15 mouse cellular contexts compared by ENCODE assay signal in genomic region chr4:150712856-150713255, GRCm38 (mm10).
DNase-seq lines count a peak whose midpoint lies in the region; ATAC-seq and TF ChIP-seq lines count a peak whose summit lies in the region.
"Had no signal": no experiment of that assay in that cellular context is flagged by ENCODE, and none has a peak within 500 bp of the region (broad histone marks: within the 10 kb centered on the region; RNA-seq: fewer than 3 reads in every experiment).

No protein-coding gene starts in this region.

- no peak overlapping the region for H3K4me3 ChIP-seq in heart, adult 2 months
- no peak overlapping the region for H3K4me3 ChIP-seq in heart, embryonic 12.5 days
- H3K4me3 ChIP-seq in lung, embryonic 16.5 days (ENCODE audit: low read length), result no peak overlapping the region
- H3K4me3 ChIP-seq: hindbrain, embryonic 12.5 days; midbrain, embryonic 15.5 days; neural tube, embryonic 13.5 days; stomach, embryonic 15.5 days had no signal

- WGBS in heart, adult 2 months, result 30% methylated on average over 10 of the region's 10 CpGs
- WGBS in heart, embryonic 12.5 days, result 51% methylated on average over 10 of the region's 10 CpGs
- WGBS in lung, embryonic 16.5 days, result 20% methylated on average over 10 of the region's 10 CpGs

- H3K4me1 ChIP-seq in heart, adult 2 months (ENCODE audit: control insufficient read depth, insufficient read depth, low read length), result peaks cover 7% of the 10 kb centered on the region
- peaks cover 24% of the 10 kb centered on the region for H3K4me1 ChIP-seq in heart, embryonic 12.5 days (replicated peaks)
- H3K4me1 ChIP-seq in lung, embryonic 16.5 days (replicated peaks; ENCODE audit: control insufficient read depth, insufficient read depth, low read length), result peaks cover 27% of the 10 kb centered on the region

- peak overlapping the region; percentile 71 for H3K27ac ChIP-seq in heart, adult 2 months
- no peak overlapping the region for H3K27ac ChIP-seq in heart, embryonic 12.5 days (ENCODE audit: poor library complexity, severe bottlenecking)
- H3K27ac ChIP-seq in lung, embryonic 16.5 days (ENCODE audit: low read length), result peak overlapping the region; percentile 44
- H3K27ac ChIP-seq: hindbrain, embryonic 12.5 days; midbrain, embryonic 15.5 days; neural tube, embryonic 13.5 days; stomach, embryonic 15.5 days had no signal

- H3K4me2 ChIP-seq in heart, embryonic 12.5 days, result no peak overlapping the region
- H3K4me2 ChIP-seq in lung, embryonic 16.5 days (ENCODE audit: low read depth, low read length), result no peak overlapping the region
- H3K4me2 ChIP-seq: hindbrain, embryonic 12.5 days; midbrain, embryonic 15.5 days; neural tube, embryonic 13.5 days; stomach, embryonic 15.5 days had no signal

- H3K9ac ChIP-seq in heart, adult 2 months (ENCODE audit: low read depth, low read length), result peak overlapping the region; percentile 17; the same call in 1 of the 2 replicates
- H3K9ac ChIP-seq in heart, embryonic 12.5 days, result no peak overlapping the region
- H3K9ac ChIP-seq in lung, embryonic 16.5 days (ENCODE audit: low read length), result no peak overlapping the region
- H3K9ac ChIP-seq: hindbrain, embryonic 12.5 days; midbrain, embryonic 15.5 days; neural tube, embryonic 13.5 days; stomach, embryonic 15.5 days had no signal

- DNase-seq in heart, adult 2 months, result peak; percentile 48 to 60
- no peak for DNase-seq in lung, postnatal 14 days
- peak; percentile 38 to 48 for DNase-seq in heart, postnatal 10 days
- DNase-seq in cerebellum, adult 11 months, result no peak
- DNase-seq in retina, embryonic 14.5 days (ENCODE audit: low spot score), result no peak
- DNase-seq: adrenal gland, adult 8-10 months; cerebellum, adult 18-20 months; lung, postnatal 10 days had no signal

- H3K9me3 ChIP-seq in heart, embryonic 12.5 days (replicated peaks), result no peaks in the 10 kb centered on the region
- no peaks in the 10 kb centered on the region for H3K9me3 ChIP-seq in lung, embryonic 16.5 days (ENCODE audit: control insufficient read depth, low read length)
- H3K9me3 ChIP-seq: hindbrain, embryonic 12.5 days; midbrain, embryonic 15.5 days; neural tube, embryonic 13.5 days; stomach, embryonic 15.5 days had no signal

- TF ChIP-seq POLR2A in heart, adult 2 months (IDR thresholded peaks at IDR 0.05; ENCODE audit: insufficient read depth, low read depth, low read length), result no peak

- no peaks in the 10 kb centered on the region for H3K79me2 ChIP-seq in heart, adult 2 months (replicated peaks; ENCODE audit: control insufficient read depth, insufficient read depth, low read length)

- TF ChIP-seq EP300 in heart, adult 2 months (IDR thresholded peaks at IDR 0.05; ENCODE audit: insufficient read depth, low read depth, low read length), result no peak

- H3K36me3 ChIP-seq in heart, adult 2 months (ENCODE audit: control insufficient read depth, insufficient read depth, low read length), result no peaks in the 10 kb centered on the region
- H3K36me3 ChIP-seq in heart, embryonic 12.5 days, result no peaks in the 10 kb centered on the region
- no peaks in the 10 kb centered on the region for H3K36me3 ChIP-seq in lung, embryonic 16.5 days (ENCODE audit: control insufficient read depth, insufficient read depth, low read length)
- H3K36me3 ChIP-seq: hindbrain, embryonic 12.5 days; midbrain, embryonic 15.5 days; neural tube, embryonic 13.5 days; stomach, embryonic 15.5 days had no signal

- intact Hi-C loops in heart, adult 2 months (cut with DNase I), result loop anchor here (2.0 kb wide), 1 partner anchor 62 kb away; no protein-coding TSS in a partner anchor
- intact Hi-C loops in heart, postnatal 10 days (cut with DNase I), result no loop called here

- ATAC-seq in heart, embryonic 12.5 days (ENCODE audit: insufficient number of reproducible peaks, low FRiP score), result no peak
- ATAC-seq in lung, embryonic 16.5 days (ENCODE audit: low read depth), result no peak
- ATAC-seq: forebrain, embryonic 16.5 days; midbrain, embryonic 15.5 days had no signal

- H3K27me3 ChIP-seq in heart, adult 2 months (ENCODE audit: control insufficient read depth, insufficient read depth, low read length), result no peaks in the 10 kb centered on the region
- H3K27me3 ChIP-seq in heart, embryonic 12.5 days (replicated peaks), result no peaks in the 10 kb centered on the region
- no peaks in the 10 kb centered on the region for H3K27me3 ChIP-seq in lung, embryonic 16.5 days (ENCODE audit: control insufficient read depth, insufficient read depth, low read depth, low read length)
- H3K27me3 ChIP-seq: midbrain, embryonic 15.5 days; neural tube, embryonic 13.5 days; stomach, embryonic 15.5 days had no signal

- no peak for TF ChIP-seq CTCF in heart, adult 2 months (IDR thresholded peaks at IDR 0.05)

Comparison
In these comparisons a context has a peak if more than half of its experiments do, and no peak if none do; other contexts are left out.
1. DNase-seq: peak in heart, adult 2 months (2 of 2) and heart, postnatal 10 days (2 of 2); none in lung, postnatal 14 days (single experiment), cerebellum, adult 11 months (single experiment) and retina, embryonic 14.5 days (single experiment).